Mouse (Mus musculus): Measurements from ENCODE around the gene Tmem94. TPM values are rescaled to one million over a fixed set of nuclear protein-coding genes. Genes with fewer than 3 reads are reported as not detected.
A peak's percentile ranks its signal among the peaks of the same experiment; 100 is the strongest.

The Tmem94 gene
- polyA plus RNA-seq, 1 experiment, result 84.7 TPM

DNA sequence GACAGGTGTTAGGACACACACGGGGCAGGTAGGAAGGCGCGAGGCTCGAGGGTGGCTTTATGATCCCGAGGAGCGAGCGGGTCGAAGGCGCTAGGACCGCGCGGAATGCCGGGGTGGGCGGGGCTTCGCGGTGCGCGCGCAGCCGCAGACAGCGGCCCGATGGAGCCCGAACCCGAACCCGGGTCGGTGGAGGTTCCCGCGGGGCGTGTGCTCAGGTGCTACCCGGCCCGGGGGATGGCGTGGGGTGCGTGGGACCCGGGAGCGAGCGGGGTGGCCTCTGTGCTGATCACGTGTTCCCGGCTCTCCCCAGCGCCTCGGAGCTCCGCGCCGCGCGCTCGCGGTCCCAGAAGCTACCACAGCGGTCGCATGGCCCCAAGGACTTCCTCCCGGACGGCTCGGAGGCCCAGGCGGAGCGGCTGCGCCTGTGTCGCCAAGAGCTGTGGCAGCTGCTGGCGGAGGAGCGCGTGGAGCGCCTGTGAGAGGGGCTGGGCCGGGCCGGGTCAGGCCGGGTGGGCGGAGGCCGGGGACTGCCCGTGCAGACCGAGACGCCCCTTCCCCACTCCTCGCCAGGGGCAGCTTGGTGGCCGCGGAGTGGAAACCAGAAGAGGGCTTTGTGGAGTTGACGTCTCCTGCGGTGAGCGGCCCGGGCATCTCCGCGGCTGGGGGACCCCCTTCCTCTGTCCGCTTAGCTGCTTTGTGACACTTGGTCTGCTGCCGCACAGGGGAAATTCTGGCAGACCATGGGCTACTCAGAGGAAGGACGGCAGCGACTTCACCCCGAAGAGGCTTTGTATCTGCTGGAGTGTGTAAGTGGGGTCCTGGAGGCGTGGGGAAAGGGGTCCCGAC lies 49.6 kb downstream of the Tmem94 start, which contains the start of gene Tsen54:
Gene Tsen54, plus strand, starts transcription at position 120 of the 846 bp plus-strand sequence.
- peak within 1 kb of the TSS; percentile 67 for H3K4me3 ChIP-seq (ENCODE audit: control insufficient read depth, insufficient read depth, low read length)
- no peaks in the 10 kb centered on the region for H3K36me3 ChIP-seq (ENCODE audit: control insufficient read depth, insufficient read depth, low read length)
- TF ChIP-seq CTCF (IDR thresholded peaks at IDR 0.05; ENCODE audit: borderline replicate concordance, control insufficient read depth, extremely low read depth, insufficient read depth, low read length, poor library complexity), result peak; percentile 48; the same call in 1 of the 2 replicates
- TF ChIP-seq POLR2A (IDR thresholded peaks at IDR 0.05; ENCODE audit: control insufficient read depth, extremely low read depth, insufficient read depth, low read length, poor library complexity), result no peak
- no peaks in the 10 kb centered on the region for H3K27me3 ChIP-seq (ENCODE audit: control insufficient read depth, insufficient read depth, low read length)
- H3K4me1 ChIP-seq (replicated peaks; ENCODE audit: control insufficient read depth, insufficient read depth, low read length), result peaks cover 20% of the 10 kb centered on the region
- DNase-seq, result peak; percentile 86
- no peak within 1 kb of the TSS for H3K27ac ChIP-seq (ENCODE audit: control insufficient read depth, insufficient read depth, low read length)
- WGBS, result 1% methylated on average over 83 of the region's 84 CpGs

DNA sequence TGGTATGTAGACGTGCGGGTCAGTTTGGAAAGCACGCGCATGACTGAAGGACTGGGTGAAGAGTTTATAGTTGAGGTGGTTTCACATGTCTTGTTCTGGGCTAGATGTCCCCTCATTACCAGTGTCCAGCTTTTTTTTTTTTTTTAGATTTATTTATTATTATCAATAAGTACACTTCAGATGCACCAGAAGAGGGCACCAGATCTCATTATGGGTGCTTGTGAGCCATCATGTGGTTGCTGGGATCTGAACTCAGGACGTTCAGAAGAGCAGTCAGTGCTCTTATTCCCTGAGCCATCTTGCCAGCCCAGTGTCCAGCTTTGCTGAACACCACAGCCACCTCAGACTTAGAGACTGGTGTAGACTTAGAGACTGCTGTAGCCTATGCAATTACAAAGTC lies 52.1 kb downstream of the Tmem94 start:
- no peak for DNase-seq
- TF ChIP-seq CTCF (IDR thresholded peaks at IDR 0.05; ENCODE audit: borderline replicate concordance, control insufficient read depth, extremely low read depth, insufficient read depth, low read length, poor library complexity) (no peak), POLR2A (IDR thresholded peaks at IDR 0.05; ENCODE audit: control insufficient read depth, extremely low read depth, insufficient read depth, low read length, poor library complexity) (no peak)
- no peak overlapping the region for H3K4me3 ChIP-seq (ENCODE audit: control insufficient read depth, insufficient read depth, low read length)
- H3K4me1 ChIP-seq (replicated peaks; ENCODE audit: control insufficient read depth, insufficient read depth, low read length), result peaks cover 20% of the 10 kb centered on the region
- WGBS, result 93% methylated on average over 5 of the region's 5 CpGs
- H3K27me3 ChIP-seq (ENCODE audit: control insufficient read depth, insufficient read depth, low read length), result no peaks in the 10 kb centered on the region
- H3K36me3 ChIP-seq (ENCODE audit: control insufficient read depth, insufficient read depth, low read length), result no peaks in the 10 kb centered on the region
- H3K27ac ChIP-seq (ENCODE audit: control insufficient read depth, insufficient read depth, low read length), result no peak overlapping the region

DNA sequence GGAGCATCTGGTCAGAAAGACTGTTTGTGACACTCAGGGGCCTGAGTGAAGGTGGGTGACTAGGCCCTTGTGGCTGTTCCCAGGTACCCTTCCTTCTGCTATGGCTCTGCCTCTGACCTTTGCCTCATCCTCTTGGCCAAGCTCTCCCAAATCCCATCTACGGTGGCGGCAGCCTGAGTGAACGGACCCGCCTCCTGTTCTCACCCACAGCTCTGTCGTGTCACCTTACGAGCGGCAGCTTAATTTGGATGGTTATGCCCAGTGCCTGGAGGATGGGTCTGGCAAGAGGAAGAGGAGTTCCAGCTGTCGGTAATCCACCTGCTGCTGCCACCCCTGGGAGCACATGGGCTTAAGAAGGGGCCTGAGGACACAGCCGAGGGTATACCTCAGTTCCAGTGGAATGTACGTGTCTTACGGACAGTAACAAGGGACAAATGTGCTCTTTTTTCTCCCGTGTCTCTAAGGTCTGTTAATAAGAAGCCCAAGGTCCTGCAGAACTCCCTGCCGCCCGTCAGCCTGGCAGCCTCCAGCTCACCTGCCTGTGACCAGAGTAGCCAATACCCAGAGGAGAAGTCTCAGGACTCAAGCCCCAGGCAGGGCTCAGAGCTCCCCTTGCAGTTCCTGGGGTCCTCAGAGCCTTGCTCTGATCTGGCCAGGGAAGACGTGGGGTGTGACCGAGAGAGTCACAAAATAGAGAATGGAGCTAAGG lies 54.8 kb downstream of the Tmem94 start:
- no peaks in the 10 kb centered on the region for H3K36me3 ChIP-seq (ENCODE audit: control insufficient read depth, insufficient read depth, low read length)
- peaks cover 16% of the 10 kb centered on the region for H3K4me1 ChIP-seq (replicated peaks; ENCODE audit: control insufficient read depth, insufficient read depth, low read length)
- no peak overlapping the region for H3K27ac ChIP-seq (ENCODE audit: control insufficient read depth, insufficient read depth, low read length)
- no peak overlapping the region for H3K4me3 ChIP-seq (ENCODE audit: control insufficient read depth, insufficient read depth, low read length)
- 96% methylated on average over 16 of the region's 16 CpGs for WGBS
- H3K27me3 ChIP-seq (ENCODE audit: control insufficient read depth, insufficient read depth, low read length), result no peaks in the 10 kb centered on the region
- TF ChIP-seq CTCF (IDR thresholded peaks at IDR 0.05; ENCODE audit: borderline replicate concordance, control insufficient read depth, extremely low read depth, insufficient read depth, low read length, poor library complexity) (no peak), POLR2A (IDR thresholded peaks at IDR 0.05; ENCODE audit: control insufficient read depth, extremely low read depth, insufficient read depth, low read length, poor library complexity) (no peak)
- no peak for DNase-seq

DNA sequence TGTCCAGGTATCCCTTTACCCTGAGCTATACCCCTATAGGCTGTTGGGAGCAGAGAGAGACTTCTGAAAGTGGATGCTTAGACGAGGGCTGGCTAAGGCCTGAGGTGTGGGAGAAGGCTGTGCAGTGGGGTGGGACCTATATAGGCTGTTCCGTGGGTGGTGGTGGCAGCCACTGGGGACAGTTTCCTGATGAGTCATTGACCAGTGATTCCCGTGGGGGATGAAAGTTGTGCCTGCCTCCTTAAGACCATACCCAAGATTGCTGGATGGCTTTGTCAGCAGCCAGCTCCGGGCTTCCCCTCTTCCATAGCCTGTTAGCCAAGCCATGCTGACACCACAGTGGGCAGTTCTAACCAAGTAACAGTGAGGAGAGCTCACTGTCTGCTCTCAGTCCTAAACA lies 55.8 kb downstream of the Tmem94 start:
- 84% methylated on average over 4 of the region's 4 CpGs for WGBS
- Histone ChIP-seq H3K4me1 (replicated peaks; ENCODE audit: control insufficient read depth, insufficient read depth, low read length) (peaks cover 10% of the 10 kb centered on the region), H3K4me3 (ENCODE audit: control insufficient read depth, insufficient read depth, low read length) (no peak overlapping the region), H3K27ac (ENCODE audit: control insufficient read depth, insufficient read depth, low read length) (no peak overlapping the region), H3K36me3 (ENCODE audit: control insufficient read depth, insufficient read depth, low read length) (no peaks in the 10 kb centered on the region), H3K27me3 (ENCODE audit: control insufficient read depth, insufficient read depth, low read length) (no peaks in the 10 kb centered on the region)
- TF ChIP-seq CTCF (IDR thresholded peaks at IDR 0.05; ENCODE audit: borderline replicate concordance, control insufficient read depth, extremely low read depth, insufficient read depth, low read length, poor library complexity), result no peak
- no peak for TF ChIP-seq POLR2A (IDR thresholded peaks at IDR 0.05; ENCODE audit: control insufficient read depth, extremely low read depth, insufficient read depth, low read length, poor library complexity)
- DNase-seq, result no peak

DNA sequence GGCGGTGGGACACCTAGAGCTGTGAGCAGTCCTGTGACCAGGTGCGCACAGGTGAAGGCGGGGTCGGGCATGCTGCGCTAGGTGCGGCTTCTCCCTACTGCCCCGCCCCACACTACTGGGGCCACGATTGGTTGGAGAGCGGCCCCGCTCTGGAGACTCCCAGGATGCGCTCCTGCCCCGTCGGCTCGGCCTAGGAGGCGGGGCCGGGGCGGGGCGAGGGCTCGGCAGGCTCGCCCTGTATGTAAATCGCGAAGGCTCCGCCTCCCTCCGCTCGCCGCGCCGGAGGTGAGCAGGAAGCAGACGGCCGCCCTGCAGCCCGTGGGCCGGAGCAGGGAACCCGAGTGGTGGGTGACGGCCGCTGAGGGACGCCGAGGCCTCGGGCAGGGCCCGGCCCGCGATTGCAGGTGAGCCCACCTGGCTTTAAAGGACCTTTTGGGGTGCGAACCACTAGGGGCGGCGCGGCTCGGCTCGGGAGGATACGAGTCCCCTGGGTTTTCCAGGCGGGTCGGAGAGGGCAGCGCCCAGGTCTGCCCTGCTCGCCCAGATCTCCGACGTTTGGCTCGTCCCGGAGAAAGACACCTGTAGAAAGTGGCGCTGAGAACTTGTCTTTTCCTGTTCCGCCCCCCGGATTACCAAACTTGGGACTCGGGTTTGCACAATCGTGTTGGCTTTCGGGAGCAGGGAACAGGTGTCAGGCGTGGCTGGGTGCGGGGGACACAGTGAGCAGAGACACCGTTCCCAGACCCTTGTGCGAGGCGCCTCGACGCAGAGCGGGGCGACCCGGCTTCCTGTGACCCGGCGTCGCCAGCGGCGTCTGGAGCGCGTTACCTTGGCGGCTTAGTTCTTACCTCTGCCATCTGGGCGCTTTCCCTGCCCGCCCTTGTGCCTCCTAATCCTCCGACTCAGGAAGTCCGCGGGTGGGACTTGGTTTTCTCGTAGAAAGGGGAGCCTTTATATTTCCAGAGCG lies 58.8 kb downstream of the Tmem94 start, which contains the start of gene Llgl2:
Gene Llgl2, plus strand, starts transcription at position 276 of the 967 bp plus-strand sequence.
- Histone ChIP-seq H3K4me1 (replicated peaks; ENCODE audit: control insufficient read depth, insufficient read depth, low read length) (peaks cover 10% of the 10 kb centered on the region), H3K27me3 (ENCODE audit: control insufficient read depth, insufficient read depth, low read length) (no peaks in the 10 kb centered on the region), H3K4me3 (ENCODE audit: control insufficient read depth, insufficient read depth, low read length) (peak within 1 kb of the TSS; percentile 74), H3K27ac (ENCODE audit: control insufficient read depth, insufficient read depth, low read length) (no peak within 1 kb of the TSS), H3K36me3 (ENCODE audit: control insufficient read depth, insufficient read depth, low read length) (no peaks in the 10 kb centered on the region)
- peak; percentile 15; the same call in 1 of the 2 replicates for TF ChIP-seq CTCF (IDR thresholded peaks at IDR 0.05; ENCODE audit: borderline replicate concordance, control insufficient read depth, extremely low read depth, insufficient read depth, low read length, poor library complexity)
- TF ChIP-seq POLR2A (IDR thresholded peaks at IDR 0.05; ENCODE audit: control insufficient read depth, extremely low read depth, insufficient read depth, low read length, poor library complexity), result peak; percentile 87
- peak; percentile 88 for DNase-seq
- 2% methylated on average over 87 of the region's 87 CpGs for WGBS

Data from thymus, adult 2 months (tissue).